Mouse (Mus musculus) neural tube, postnatal 0 days (tissue): ENCODE results near the gene Stat6. TPM values are rescaled to one million over a fixed set of nuclear protein-coding genes. Genes with fewer than 3 reads are reported as not detected.

Experiments used
- polyA plus RNA-seq: library from polyadenylated mRNA; unstranded; fragments of >200 nt; fragmentation: Nextera tagmentation; extraction: Ambion mirVana; gene quantifications from 2 replicates; pipeline ENCODE4 v1.2.1, GENCODE M21; 2015

Gene Stat6
- 4.7 and 4.8 TPM in 2 replicates for polyA plus RNA-seq

DNA sequence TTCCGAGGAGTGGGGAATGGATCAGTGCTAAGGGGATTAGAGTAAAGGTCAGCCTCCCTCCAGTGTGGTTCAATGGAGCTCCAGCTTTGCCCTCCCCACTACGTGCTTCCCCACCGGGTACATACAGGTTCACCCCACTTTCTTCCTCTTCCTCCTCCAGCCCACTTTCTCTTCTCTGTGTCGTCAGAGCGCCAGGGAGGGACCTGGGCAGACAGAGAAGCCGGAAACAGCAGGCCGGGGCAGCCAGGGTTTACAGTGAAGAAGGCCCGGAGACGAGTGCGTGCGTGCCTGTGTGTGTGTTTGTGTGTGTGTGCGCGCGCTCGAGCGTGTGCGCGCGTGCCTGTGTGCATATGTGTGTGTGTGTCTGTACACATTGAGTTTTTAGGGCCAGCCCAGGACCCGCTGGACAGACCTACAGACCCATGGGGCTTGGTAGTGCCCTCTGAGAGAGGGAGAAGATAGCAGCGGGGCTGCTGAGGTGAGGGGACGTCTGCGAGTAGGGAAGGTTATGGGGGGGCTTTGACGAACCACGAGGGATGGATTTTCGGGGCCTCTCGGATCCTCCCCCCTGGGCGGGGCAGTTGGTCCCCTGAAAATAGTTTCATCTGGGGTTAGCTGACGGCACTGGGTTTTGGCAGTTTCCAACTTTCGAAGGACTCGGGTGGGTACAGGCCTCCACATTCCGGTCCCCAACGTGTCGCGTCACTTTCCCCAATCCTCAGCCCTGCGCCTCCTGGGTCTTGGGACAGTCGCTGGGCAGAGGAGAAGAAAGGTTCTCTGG lies at the start of gene Stat6:
Stat6 (plus strand) TSS at position 215 of the 781 bp plus-strand sequence.

DNA sequence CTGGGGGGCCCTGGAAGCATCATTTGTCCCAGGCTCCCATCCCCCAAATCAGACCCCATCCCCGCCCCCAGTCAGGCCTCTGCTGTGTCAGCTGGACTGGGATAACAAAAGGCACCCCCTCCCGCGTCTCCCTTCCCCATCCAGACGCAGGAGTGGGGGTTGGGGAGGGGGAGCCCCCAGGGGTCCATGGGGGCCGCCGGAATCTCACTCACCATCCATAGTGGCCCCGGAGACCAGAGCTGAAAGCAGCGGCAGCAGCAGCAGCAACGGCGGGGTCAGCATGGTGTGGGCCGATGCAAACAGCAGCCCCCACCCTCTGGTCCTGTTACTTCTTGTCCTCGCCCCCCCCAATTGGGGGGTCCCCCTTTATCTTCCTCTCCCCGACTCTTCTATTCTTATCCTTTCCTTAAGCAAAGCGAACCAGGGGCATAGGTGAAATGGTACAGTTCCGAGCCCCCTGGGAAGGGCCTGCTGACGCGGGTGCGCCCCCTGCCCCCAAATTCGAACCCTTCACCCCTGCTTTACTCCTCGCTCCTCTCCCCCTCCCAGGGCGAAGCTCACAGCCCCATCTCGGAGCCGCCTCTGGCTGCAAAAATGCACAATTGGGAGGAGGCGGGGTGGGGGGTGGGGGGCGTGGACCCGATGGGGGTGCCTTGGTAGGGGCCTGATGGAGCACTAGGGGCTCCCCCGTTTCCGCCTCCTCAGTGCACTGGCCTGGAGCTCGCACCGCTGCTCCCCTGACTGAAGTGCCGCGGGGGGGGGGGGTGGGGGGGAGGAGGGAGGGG lies 22.2 kb upstream of the Stat6 start, which contains the start of gene Lrp1:
Lrp1 (minus strand) TSS at position 743 of the 785 bp plus-strand sequence.

DNA sequence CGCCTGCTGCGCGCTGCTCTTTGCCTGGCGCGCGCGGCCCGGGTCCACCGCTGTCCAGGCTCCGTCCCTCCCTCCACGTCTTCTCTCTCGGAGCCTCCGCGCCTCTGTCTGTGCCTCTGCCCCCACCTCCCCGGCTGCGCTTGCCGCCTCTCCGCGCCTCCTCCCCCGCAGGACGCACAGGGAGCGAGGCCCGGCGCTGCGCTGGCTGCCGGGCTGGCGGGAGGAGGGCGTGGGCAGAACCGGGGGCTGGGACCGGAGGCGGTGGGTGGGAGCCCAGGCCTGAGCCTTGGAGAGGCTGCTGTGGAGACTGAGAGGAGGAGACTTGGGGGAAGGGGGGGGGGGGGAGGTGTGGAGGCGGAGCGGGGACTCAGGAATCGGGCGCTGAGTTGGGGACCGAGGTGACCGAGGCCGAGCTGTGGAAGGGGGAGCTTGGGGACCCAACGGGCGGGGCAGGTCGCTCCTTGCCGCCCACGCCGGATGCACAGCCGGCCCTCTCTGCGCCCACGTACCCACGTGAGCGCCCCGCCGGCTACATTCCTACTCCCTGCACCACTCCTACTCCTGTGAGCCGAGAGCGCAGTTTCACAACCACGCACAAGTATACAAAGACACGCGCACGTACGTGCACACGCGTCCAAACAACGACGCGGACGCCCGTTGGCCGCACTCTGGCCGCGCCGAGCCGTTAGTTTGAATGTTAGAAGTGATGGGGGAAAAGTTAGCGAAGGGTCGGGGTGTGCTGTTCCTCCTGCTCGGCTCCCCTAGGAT lies 23.9 kb downstream of the Stat6 start, which contains the start of gene Nemp1:
Nemp1 (plus strand) TSS at position 401 of the 768 bp plus-strand sequence.

DNA sequence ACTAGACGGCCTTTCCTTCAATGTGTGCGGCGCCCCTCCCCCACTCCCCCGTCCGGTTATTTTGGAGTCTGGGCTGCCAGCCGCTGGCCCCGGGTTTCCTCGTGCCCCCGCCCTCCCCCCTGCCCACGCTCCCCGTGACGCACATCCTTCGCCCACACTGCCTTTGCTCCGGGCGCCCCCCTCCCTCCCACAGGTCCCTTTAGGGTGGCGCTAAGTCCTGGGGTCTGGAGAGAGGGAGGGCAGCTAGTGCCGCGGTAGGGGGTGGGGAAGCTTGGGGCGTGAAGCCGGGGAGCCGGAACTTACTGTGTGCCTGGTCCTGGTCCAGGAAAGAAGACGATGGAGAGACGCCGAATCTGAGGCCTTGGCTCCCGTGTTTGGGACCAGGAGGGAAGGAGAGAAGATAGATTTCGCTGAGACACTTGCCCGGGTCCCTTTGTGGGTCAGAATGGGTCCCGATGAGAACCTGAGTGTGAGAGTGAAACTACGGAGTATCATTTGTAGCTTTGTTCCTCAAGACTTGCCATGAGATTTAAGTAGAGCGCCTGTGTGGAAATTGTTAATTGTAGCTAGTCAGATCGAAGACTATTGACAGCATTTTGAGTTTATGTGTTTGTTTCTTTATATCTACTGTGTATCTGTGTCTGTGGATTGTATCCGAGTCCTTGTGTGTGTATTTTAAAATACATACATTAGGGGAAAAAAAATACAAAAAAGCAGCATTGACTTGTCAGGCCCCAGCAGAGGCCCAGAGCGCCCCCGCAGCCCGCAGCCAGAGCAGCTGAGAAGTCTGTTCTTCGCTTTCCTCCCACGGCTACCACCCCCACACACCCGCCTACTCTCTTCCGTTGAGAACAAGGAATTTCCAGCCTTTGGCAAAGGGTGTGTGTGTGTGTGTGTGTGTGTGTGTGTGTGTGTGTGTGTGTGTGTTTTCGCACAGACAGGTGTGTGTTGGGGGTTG lies 25.6 kb downstream of the Stat6 start, which contains the start of gene Nab2:
Nab2 (minus strand) TSS at position 476 of the 958 bp plus-strand sequence.

DNA sequence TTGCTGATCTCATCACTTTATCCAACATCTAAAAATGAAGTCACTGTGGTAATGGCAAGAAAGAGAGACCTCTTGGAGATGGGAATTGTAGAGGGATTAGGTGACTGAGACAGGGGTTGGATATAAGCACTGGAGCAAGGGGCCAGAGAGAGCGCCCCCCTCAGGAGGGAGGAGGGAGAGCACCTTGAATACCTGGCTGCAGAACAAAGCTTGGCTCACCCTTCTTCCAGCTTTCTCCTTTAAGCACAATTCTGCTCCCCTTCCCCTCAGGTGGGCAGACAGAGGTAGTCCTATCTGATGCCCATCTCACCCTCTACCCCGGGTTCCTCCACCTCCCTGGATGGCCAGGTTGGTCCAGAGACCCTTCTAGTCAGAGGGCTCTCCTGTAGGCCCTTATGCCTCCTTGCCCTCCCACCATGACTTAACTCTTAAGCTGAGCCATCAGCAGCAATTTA lies 62.0 kb downstream of the Stat6 start, which contains the start of gene Myo1a:
Myo1a (plus strand) TSS at position 405 of the 455 bp plus-strand sequence.

Other genes starting within 250 kb of the Stat6 start
- gene Stac3, start 141.3 kb upstream of the Stat6 start, polyA plus RNA-seq = 0.76 and 1.5 TPM in 2 replicates
- 13.7 and 15.6 TPM in 2 replicates for gene Ndufa4l2, start 128.0 kb upstream of the Stat6 start, polyA plus RNA-seq
- gene Shmt2, start 120.5 kb upstream of the Stat6 start, polyA plus RNA-seq = 41.3 and 47.0 TPM in 2 replicates
- gene Nxph4, start 108.4 kb upstream of the Stat6 start, polyA plus RNA-seq = 92.7 and 112 TPM in 2 replicates
- gene Lrp1, start 21.8 kb upstream of the Stat6 start, polyA plus RNA-seq = 85.8 and 109 TPM in 2 replicates
- gene Nemp1, start 23.9 kb downstream of the Stat6 start, polyA plus RNA-seq = 2.5 and 3.2 TPM in 2 replicates
- gene Nab2, start 25.6 kb downstream of the Stat6 start, polyA plus RNA-seq = 2.9 and 3.3 TPM in 2 replicates
- gene Myo1a, start 62.2 kb downstream of the Stat6 start, polyA plus RNA-seq = 0.55 and 1.2 TPM in 2 replicates
- 7.0 and 8.1 TPM in 2 replicates for gene Tac2, start 81.5 kb downstream of the Stat6 start, polyA plus RNA-seq
- 2.1 and 2.7 TPM in 2 replicates for gene Zbtb39, start 96.6 kb downstream of the Stat6 start, polyA plus RNA-seq
- 1.4 and 2.3 TPM in 2 replicates for gene Gpr182, start 108.7 kb downstream of the Stat6 start, polyA plus RNA-seq
- 0.05 TPM in 1 of 2 replicates, not detected in the other for gene Rdh1, start 116.7 kb downstream of the Stat6 start, polyA plus RNA-seq
- gene Rdh16f1, start 116.8 kb downstream of the Stat6 start, polyA plus RNA-seq = not detected in 2 replicates
- gene Rdh9, start 133.4 kb downstream of the Stat6 start, polyA plus RNA-seq = 0.41 and 0.49 TPM in 2 replicates
- gene Rdh16, start 158.2 kb downstream of the Stat6 start, polyA plus RNA-seq = not detected in 2 replicates
- not detected in 2 replicates for gene Rdh19, start 206.9 kb downstream of the Stat6 start, polyA plus RNA-seq
- not detected in 2 replicates for gene Rdh16f2, start 223.5 kb downstream of the Stat6 start, polyA plus RNA-seq
- gene Rdh7, start 245.8 kb downstream of the Stat6 start, polyA plus RNA-seq = not detected in 2 replicates